Comparison of ENCODE assay signal across 8 mouse cellular contexts in the genomic region with DNA sequence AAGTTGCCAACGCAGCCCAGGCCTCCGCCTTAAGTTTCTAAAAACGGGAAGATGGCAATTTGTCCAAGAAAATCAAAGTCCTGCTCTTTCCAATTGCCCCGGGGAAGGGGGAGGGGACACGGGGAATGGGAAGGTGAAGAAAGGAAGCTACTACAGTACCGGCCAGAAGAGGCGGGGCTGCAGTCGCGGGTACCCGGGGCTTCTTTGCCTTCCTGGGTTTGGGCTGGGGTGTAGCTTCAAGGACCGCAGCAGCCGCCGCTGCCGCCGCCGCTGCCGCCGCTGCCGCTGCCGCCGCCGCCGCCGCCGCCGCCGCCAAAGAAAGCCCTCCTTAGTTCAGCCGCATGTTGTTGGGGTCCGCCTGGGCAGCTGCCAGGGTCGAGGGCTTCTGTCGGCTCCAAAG. TPM values are rescaled to one million over a fixed set of nuclear protein-coding genes. Genes with fewer than 3 reads are reported as not detected.
A peak's percentile ranks its signal among the peaks of the same experiment; 100 is the strongest.
DNase-seq lines count a peak whose midpoint lies in the region; ATAC-seq and TF ChIP-seq lines count a peak whose summit lies in the region.

No protein-coding gene starts in this region.

- peaks cover 56% of the 10 kb centered on the region for H3K79me2 ChIP-seq in C2C12 (ENCODE audit: control insufficient read depth, insufficient read depth)

- H3K4me3 ChIP-seq in gastrocnemius, adult 2 months, result peak overlapping the region; percentile 79
- H3K4me3 ChIP-seq in C2C12 (ENCODE audit: insufficient read depth, poor library complexity, severe bottlenecking), result peak overlapping the region; percentile 44
- H3K4me3 ChIP-seq in embryonic facial prominence, embryonic 15.5 days (replicated peaks), result peak overlapping the region; percentile 53
- H3K4me3 ChIP-seq in hindbrain, embryonic 16.5 days (ENCODE audit: low read length), result peak overlapping the region; percentile 58
- H3K4me3 ChIP-seq in midbrain, embryonic 16.5 days (ENCODE audit: low read depth, low read length), result peak overlapping the region; percentile 61

- peaks cover 9% of the 10 kb centered on the region for H3K36me3 ChIP-seq in C2C12 (ENCODE audit: control insufficient read depth, insufficient read depth)
- no peaks in the 10 kb centered on the region for H3K36me3 ChIP-seq in embryonic facial prominence, embryonic 15.5 days
- no peaks in the 10 kb centered on the region for H3K36me3 ChIP-seq in hindbrain, embryonic 16.5 days (ENCODE audit: control insufficient read depth, insufficient read depth, low read length)
- H3K36me3 ChIP-seq in midbrain, embryonic 16.5 days (ENCODE audit: control insufficient read depth, insufficient read depth, low read length), result no peaks in the 10 kb centered on the region

- H3K27me3 ChIP-seq in C2C12 (ENCODE audit: control insufficient read depth, insufficient read depth, insufficient read length), result no peaks in the 10 kb centered on the region
- peaks cover 28% of the 10 kb centered on the region; the same call in 1 of the 2 replicates for H3K27me3 ChIP-seq in embryonic facial prominence, embryonic 15.5 days
- no peaks in the 10 kb centered on the region for H3K27me3 ChIP-seq in hindbrain, embryonic 16.5 days (replicated peaks; ENCODE audit: control insufficient read depth, insufficient read depth, low read length)
- no peaks in the 10 kb centered on the region for H3K27me3 ChIP-seq in midbrain, embryonic 16.5 days (ENCODE audit: control insufficient read depth, insufficient read depth, low read depth, low read length)

- 0 out of 2 replicates have a peak, but pooled peaks cover 5% of the 10 kb centered on the region for H3K4me1 ChIP-seq in embryonic facial prominence, embryonic 15.5 days
- no peaks in the 10 kb centered on the region for H3K4me1 ChIP-seq in hindbrain, embryonic 16.5 days (ENCODE audit: control insufficient read depth, insufficient read depth, low read depth, low read length)
- H3K4me1 ChIP-seq in midbrain, embryonic 16.5 days (ENCODE audit: control insufficient read depth, insufficient read depth, low read length), result no peaks in the 10 kb centered on the region

- peak overlapping the region; percentile 82 for H3K27ac ChIP-seq in gastrocnemius, adult 2 months
- peak overlapping the region; percentile 80 for H3K27ac ChIP-seq in embryonic facial prominence, embryonic 15.5 days (replicated peaks)
- peak overlapping the region; percentile 81 for H3K27ac ChIP-seq in hindbrain, embryonic 16.5 days (ENCODE audit: low read depth, low read length)
- H3K27ac ChIP-seq in midbrain, embryonic 16.5 days (ENCODE audit: low read length), result peak overlapping the region; percentile 83

- TF ChIP-seq CTCF in gastrocnemius, adult 2 months (IDR thresholded peaks at IDR 0.05), result no peak
- TF ChIP-seq CTCF in C2C12 (IDR thresholded peaks at IDR 0.05; ENCODE audit: control insufficient read depth, insufficient read depth, insufficient read length), result no peak

- no peak for ATAC-seq in embryonic facial prominence, embryonic 15.5 days (ENCODE audit: insufficient number of reproducible peaks, low FRiP score, low TSS enrichment, low read depth)
- ATAC-seq in hindbrain, embryonic 16.5 days, result no peak
- no peak for ATAC-seq in midbrain, embryonic 16.5 days

- intact Hi-C loops in gastrocnemius, adult 2 months (cut with DNase I), result no loop called here
- intact Hi-C loops in gastrocnemius, postnatal 14 days (cut with DNase I; ENCODE audit: low total_unique reads), result no loop called here

- 0 out of 2 replicates have a peak overlapping the region, but pooled peaks have one; percentile 23 for H3K9ac ChIP-seq in embryonic facial prominence, embryonic 15.5 days
- peak overlapping the region; percentile 68 for H3K9ac ChIP-seq in hindbrain, embryonic 16.5 days (ENCODE audit: low read depth, low read length)
- H3K9ac ChIP-seq in midbrain, embryonic 16.5 days (ENCODE audit: low read depth, low read length), result peak overlapping the region; percentile 75

- peak; percentile 35 for DNase-seq in gastrocnemius, adult 2 months
- DNase-seq in gastrocnemius, postnatal 14 days, result no peak
- DNase-seq in MN1 (ENCODE audit: low spot score), result no peak
- DNase-seq in layer of hippocampus, adult 9-10 months (ENCODE audit: low spot score), result no peak

- peak overlapping the region; percentile 80 for H3K4me2 ChIP-seq in embryonic facial prominence, embryonic 15.5 days (replicated peaks)
- H3K4me2 ChIP-seq in hindbrain, embryonic 16.5 days (ENCODE audit: low read length), result peak overlapping the region; percentile 71
- peak overlapping the region; percentile 58 for H3K4me2 ChIP-seq in midbrain, embryonic 16.5 days (ENCODE audit: low read length)

- H3ac ChIP-seq in C2C12 (ENCODE audit: control insufficient read depth, insufficient read length, low read depth), result peak overlapping the region; percentile 76

- H3K9me3 ChIP-seq in embryonic facial prominence, embryonic 15.5 days (replicated peaks), result no peaks in the 10 kb centered on the region
- no peaks in the 10 kb centered on the region; the same call in 1 of the 2 replicates for H3K9me3 ChIP-seq in hindbrain, embryonic 16.5 days (ENCODE audit: control insufficient read depth, low read length)
- no peaks in the 10 kb centered on the region for H3K9me3 ChIP-seq in midbrain, embryonic 16.5 days (replicated peaks; ENCODE audit: control insufficient read depth, low read length, poor library complexity, severe bottlenecking)

- 22% methylated on average over 18 of the region's 31 CpGs for WGBS in embryonic facial prominence, embryonic 15.5 days
- 9% methylated on average over 13 of the region's 31 CpGs for WGBS in hindbrain, embryonic 16.5 days
- 16% methylated on average over 26 of the region's 31 CpGs for WGBS in midbrain, embryonic 16.5 days

- H3K79me3 ChIP-seq in C2C12 (ENCODE audit: low read depth), result peaks cover 35% of the 10 kb centered on the region

TF ChIP-seq in C2C12, 6 proteins besides CTCF, POLR2A, EP300 and RAD21:
- no peak for TF ChIP-seq USF1 (IDR thresholded peaks at IDR 0.05; ENCODE audit: low read depth)
- no peak for TF ChIP-seq MYOG (IDR thresholded peaks at IDR 0.05; ENCODE audit: control insufficient read depth, extremely low read depth, insufficient read length)
- no peak for TF ChIP-seq MAX (IDR thresholded peaks at IDR 0.05)
- no peak for TF ChIP-seq CEBPB (IDR thresholded peaks at IDR 0.05; ENCODE audit: low read depth)
- no peak for TF ChIP-seq MYOD1 (IDR thresholded peaks at IDR 0.05; ENCODE audit: control insufficient read depth, insufficient read length, low read depth)
- TF ChIP-seq FOSL1 (IDR thresholded peaks at IDR 0.05; ENCODE audit: insufficient read depth, low read length, poor library complexity, severe bottlenecking), result no peak

RNA-seq across cellular contexts. Expression of gene Pcdh19, which starts 0.6 kb away (rescaled TPM):
- total RNA-seq in gastrocnemius, adult 2 months (2021), result 1 to 10 TPM; 3.1 to 4.4 TPM
- total RNA-seq in gastrocnemius, postnatal 14 days (2021), result 1 to 10 TPM; 6.1 to 8.2 TPM
- 8.8 TPM for polyA plus RNA-seq in C2C12 (2012; fragmentation: generic; extraction: Trizol)
- polyA plus RNA-seq in embryonic facial prominence, embryonic 15.5 days (2015; fragmentation: Nextera tagmentation; extraction: Ambion mirVana), result 4.6 and 4.8 TPM in 2 replicates
- 14.6 and 18.8 TPM in 2 replicates for polyA plus RNA-seq in hindbrain, embryonic 16.5 days (2015; fragmentation: Nextera tagmentation; extraction: Ambion mirVana)
- polyA plus RNA-seq in midbrain, embryonic 16.5 days (2015; fragmentation: Nextera tagmentation; extraction: Ambion mirVana), result 26.3 and 29.1 TPM in 2 replicates

Comparison
In these comparisons a context has a peak if more than half of its experiments do, and no peak if none do; other contexts are left out.
1. H3K9ac ChIP-seq: peak in every context shown above with its lines; median percentile 75 in midbrain, embryonic 16.5 days; 68 in hindbrain, embryonic 16.5 days; 23 in embryonic facial prominence, embryonic 15.5 days.